Mouse (Mus musculus) kidney, embryonic 16.5 days (tissue): ENCODE data around the gene Atf2. TPM values are rescaled to one million over a fixed set of nuclear protein-coding genes. Genes with fewer than 3 reads are reported as not detected.
"Not testable (repeated sequence)": the region's sequence is repeated elsewhere in the genome, so short reads cannot be mapped to it uniquely, and the experiment has no call there.

ENCODE experiments used
- ATAC-seq: fragments of 200-750 bp; cut with Nextera tagmentation; 2 replicates; pipeline ENCODE4 v1.8.0; 2017; ENCODE audit warnings: moderate TSS enrichment; ENCODE audit not compliant: low FRiP score, low TSS enrichment
- H3K27ac ChIP-seq: fragments of 300-500 bp; sonication (generic); 2 replicates; pipeline ENCODE4 v1.5.1; 2014; ENCODE audit warnings: low read length
- H3K27me3 ChIP-seq: fragments of 300-500 bp; sonication (generic); 2 replicates; pipeline ENCODE4 v1.6.1; 2014; ENCODE audit warnings: low read length, control low read depth, mixed read lengths; ENCODE audit not compliant: insufficient read depth
- H3K36me3 ChIP-seq: fragments of 300-500 bp; sonication (generic); 2 replicates; pipeline ENCODE4 v1.6.1; 2014; ENCODE audit warnings: low read length, control low read depth, mixed read lengths; ENCODE audit not compliant: insufficient read depth
- H3K4me1 ChIP-seq: fragments of 300-500 bp; sonication (generic); 2 replicates; pipeline ENCODE4 v1.6.1; 2014; ENCODE audit warnings: low read length, control low read depth, mixed read lengths; ENCODE audit not compliant: insufficient read depth
- H3K4me2 ChIP-seq: fragments of 300-500 bp; sonication (generic); replicated peaks from 2 replicates; pipeline ENCODE4 v1.6.1; 2014; ENCODE audit warnings: low read depth, low read length
- H3K4me3 ChIP-seq: fragments of 300-500 bp; sonication (generic); 2 replicates; pipeline ENCODE4 v1.5.1; 2014; ENCODE audit warnings: mild to moderate bottlenecking, low read length
- H3K9ac ChIP-seq: fragments of 300-500 bp; sonication (generic); replicated peaks from 2 replicates; pipeline ENCODE4 v1.6.1; 2014; ENCODE audit warnings: low read length
- H3K9me3 ChIP-seq: fragments of 300-500 bp; sonication (generic); 2 replicates; pipeline ENCODE4 v1.6.1; 2016; ENCODE audit warnings: low read length, control low read depth
- WGBS: fragments of 180-500 bp; shearing (Covaris S2); extraction: QIAGEN DNeasy Blood & Tissue Kit; methylation state at CpG from one replicate; pipeline ENCODE4 v1.1.7; 2014; 5-methylcytosine and 5-hydroxymethylcytosine counted together
- polyA plus RNA-seq: library from polyadenylated mRNA; unstranded; fragments of >200 nt; fragmentation: Nextera tagmentation; extraction: Ambion mirVana; gene quantifications from 2 replicates; pipeline ENCODE4 v1.2.1, GENCODE M21; 2015

Gene Atf2
- polyA plus RNA-seq, 1 experiment from 2014 or later = 66.9 TPM

DNA sequence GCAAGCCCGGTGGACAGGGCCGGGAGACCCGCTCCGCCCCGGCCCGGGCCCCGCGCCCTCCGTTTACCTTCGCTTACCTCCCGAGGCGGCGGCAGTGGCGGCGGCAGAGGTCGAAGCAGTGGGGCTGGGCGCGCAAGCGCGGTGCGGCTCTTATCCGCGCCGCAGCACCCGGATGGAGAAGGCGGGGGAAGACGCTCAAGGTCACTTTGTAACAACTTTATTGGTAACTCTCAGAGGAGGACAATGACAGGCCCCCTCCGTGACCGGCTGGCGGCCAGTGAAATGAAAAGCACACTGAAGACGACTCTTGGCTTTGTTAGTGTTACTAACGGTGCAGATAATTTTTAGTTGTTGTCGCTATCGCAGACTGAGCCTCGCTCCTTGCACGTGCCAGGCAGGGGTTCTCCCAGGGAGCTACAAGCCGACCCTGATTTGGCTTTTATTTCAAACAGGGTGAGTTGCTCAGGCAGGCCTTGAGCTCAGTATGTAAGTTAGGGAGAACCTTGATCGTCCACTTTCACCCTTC, 18.8 kb upstream of the Atf2 start, which contains the start of gene Atp5g3:
Gene Atp5g3 (minus strand): TSS at position 152 of the 526 bp plus-strand sequence.
- Histone ChIP-seq H3K4me1 (peaks cover 16% of the 10 kb centered on the region; the same call in 1 of the 2 replicates), H3K9me3 (no peaks in the 10 kb centered on the region), H3K4me3 (peak within 1 kb of the TSS; percentile 99), H3K4me2 (peak within 1 kb of the TSS; percentile 81), H3K27me3 (no peaks in the 10 kb centered on the region), H3K36me3 (peaks cover 30% of the 10 kb centered on the region), H3K9ac (peak within 1 kb of the TSS; percentile 100), H3K27ac (peak within 1 kb of the TSS; percentile 93)
- peak; percentile 94 for ATAC-seq
- under 1% methylated on average over 38 of the region's 38 CpGs for WGBS

DNA sequence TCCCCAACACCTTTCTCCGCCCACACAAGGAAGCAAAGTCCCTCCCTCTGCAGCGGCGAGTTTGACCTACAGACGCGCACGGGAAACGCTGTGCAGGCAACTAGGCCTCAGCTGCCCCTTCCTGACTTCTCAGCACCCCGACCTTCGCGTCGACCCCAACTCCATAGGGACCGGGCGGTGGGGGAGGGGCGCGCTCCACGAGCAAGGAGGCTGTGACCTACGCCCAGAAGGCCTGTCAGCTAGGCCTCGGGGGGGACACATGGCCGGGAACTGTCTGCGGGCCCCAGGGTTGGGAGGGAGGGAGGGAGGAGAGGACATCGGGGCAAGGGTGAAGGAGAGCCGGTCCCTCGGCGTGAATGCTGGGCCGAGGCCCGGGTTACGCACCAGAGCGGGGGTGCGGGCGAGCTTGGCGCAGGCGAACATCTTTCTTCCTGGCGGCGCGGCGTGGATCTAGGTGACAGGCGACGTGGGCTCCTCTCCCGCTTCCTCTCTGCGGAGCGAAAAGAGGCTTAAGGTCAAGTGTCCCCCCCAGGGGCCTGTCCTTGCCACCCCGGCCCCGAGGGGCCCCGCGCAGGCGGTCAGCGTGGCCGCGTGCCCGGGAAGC, 18.2 kb upstream of the Atf2 start:
- Histone ChIP-seq H3K9ac (peak overlapping the region; percentile 100), H3K4me3 (peak overlapping the region; percentile 99), H3K4me2 (peak overlapping the region; percentile 81), H3K36me3 (peaks cover 32% of the 10 kb centered on the region), H3K4me1 (peaks cover 16% of the 10 kb centered on the region; the same call in 1 of the 2 replicates), H3K27me3 (no peaks in the 10 kb centered on the region), H3K27ac (peak overlapping the region; percentile 93), H3K9me3 (no peaks in the 10 kb centered on the region)
- under 1% methylated on average over 41 of the region's 50 CpGs for WGBS
- peak; percentile 65 for ATAC-seq

DNA sequence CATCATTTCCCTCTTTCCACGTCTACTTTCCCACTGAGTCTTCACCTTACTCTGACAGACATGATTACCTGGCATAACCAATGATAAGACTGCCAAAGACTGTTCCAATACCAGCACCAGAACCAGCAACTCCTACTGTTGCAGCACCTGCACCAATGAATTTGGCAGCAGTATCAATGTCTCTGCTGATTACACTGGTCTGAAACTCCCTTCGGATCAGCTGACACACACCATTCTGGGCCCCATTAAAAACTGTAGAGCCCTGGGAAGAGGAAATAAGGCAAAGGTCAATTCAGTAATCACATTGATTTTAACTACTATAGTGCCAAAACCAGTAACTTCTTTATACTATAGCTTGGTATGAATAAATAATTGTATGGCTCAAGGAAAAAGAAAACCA, 16.7 kb upstream of the Atf2 start:
- H3K4me2 ChIP-seq = peak overlapping the region; percentile 23; the same call in 1 of the 2 replicates
- 94% methylated on average over 2 of the region's 2 CpGs for WGBS
- no peak overlapping the region for H3K4me3 ChIP-seq
- H3K4me1 ChIP-seq = peaks cover 16% of the 10 kb centered on the region; the same call in 1 of the 2 replicates
- no peaks in the 10 kb centered on the region for H3K27me3 ChIP-seq
- peaks cover 32% of the 10 kb centered on the region for H3K36me3 ChIP-seq
- no peak for ATAC-seq
- H3K9me3 ChIP-seq = no peaks in the 10 kb centered on the region
- no peak overlapping the region for H3K27ac ChIP-seq
- no peak overlapping the region for H3K9ac ChIP-seq

DNA sequence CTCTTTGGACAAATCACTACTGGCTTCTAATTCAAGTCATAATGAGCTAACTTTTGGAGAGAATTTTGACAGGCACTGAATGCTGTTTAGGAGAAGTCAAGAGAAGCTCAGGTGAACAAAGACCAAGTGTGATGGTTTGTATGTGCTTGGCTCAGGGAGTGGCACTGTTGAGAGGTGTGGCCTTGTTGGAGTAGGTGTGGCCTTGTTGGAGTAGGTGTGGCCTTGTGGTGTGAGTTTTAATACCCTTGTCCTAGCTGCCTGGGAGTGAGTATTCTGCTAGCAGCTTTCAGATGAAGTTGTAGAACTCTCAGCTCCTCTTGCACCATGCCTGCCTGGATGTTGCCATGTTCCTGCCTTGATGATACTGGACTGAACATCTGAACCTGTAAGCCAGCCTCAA, 12.2 kb upstream of the Atf2 start:
- not testable (repeated sequence) for H3K27ac ChIP-seq, H3K9me3 ChIP-seq, H3K4me2 ChIP-seq, ATAC-seq, H3K9ac ChIP-seq, H3K4me3 ChIP-seq, H3K27me3 ChIP-seq
- Histone ChIP-seq H3K36me3 (peaks cover 32% of the 10 kb centered on the region), H3K4me1 (peaks cover 10% of the 10 kb centered on the region; the same call in 1 of the 2 replicates)

DNA sequence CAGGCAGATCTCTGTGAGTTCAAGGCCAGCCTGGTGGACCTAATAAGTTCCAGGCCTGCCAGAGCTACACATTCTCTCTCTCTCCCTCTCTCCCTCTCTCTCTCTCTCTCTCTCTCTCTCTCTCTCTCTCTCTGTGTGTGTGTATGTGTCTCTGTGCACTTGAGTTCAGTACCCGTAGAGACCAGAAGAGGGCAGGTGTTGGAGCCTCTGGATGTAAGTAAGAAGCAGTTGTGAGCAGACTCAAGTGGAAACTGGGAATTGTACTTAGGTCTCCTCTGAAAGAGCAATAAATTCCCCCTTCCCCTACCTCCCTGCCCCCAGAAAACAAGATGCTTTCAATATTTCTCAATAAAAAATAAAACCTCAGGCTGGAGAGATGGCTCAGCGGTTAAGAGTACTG, 11.1 kb upstream of the Atf2 start:
- H3K27me3 ChIP-seq = no peaks in the 10 kb centered on the region
- 92% methylated on average over 2 of the region's 2 CpGs for WGBS

DNA sequence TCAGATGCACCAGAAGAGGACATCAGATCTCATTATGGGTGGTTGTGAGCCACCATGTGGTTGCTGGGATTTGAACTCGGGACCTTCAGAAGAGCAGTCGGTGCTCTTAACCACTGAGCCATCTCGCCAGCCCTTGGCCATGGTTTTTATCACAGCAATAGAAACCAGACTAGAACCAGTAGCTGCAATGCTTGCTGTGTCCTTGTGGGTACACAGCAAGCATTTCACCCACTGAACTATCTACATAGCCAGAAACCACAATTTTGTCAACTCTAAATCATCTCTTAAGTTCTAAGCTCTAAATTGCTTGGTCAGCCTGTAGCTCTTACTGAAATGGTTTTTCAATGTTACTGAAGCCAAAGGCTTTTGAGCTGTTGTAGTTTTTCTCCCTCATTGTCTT, 9.9 kb upstream of the Atf2 start:
- WGBS = 96% methylated on average over 3 of the region's 3 CpGs
- not testable (repeated sequence) for H3K4me3 ChIP-seq, H3K9ac ChIP-seq, H3K4me2 ChIP-seq, H3K4me1 ChIP-seq, H3K27ac ChIP-seq, H3K9me3 ChIP-seq, ATAC-seq, H3K27me3 ChIP-seq
- H3K36me3 ChIP-seq = peaks cover 12% of the 10 kb centered on the region

More for the DNA sequence above, 11.1 kb upstream of the Atf2 start:
- H3K4me1 ChIP-seq = peaks cover 2% of the 10 kb centered on the region; the same call in 1 of the 2 replicates
- H3K4me2 ChIP-seq = no peak overlapping the region
- no peak overlapping the region for H3K9ac ChIP-seq
- peaks cover 24% of the 10 kb centered on the region for H3K36me3 ChIP-seq
- H3K4me3 ChIP-seq = no peak overlapping the region
- no peaks in the 10 kb centered on the region for H3K9me3 ChIP-seq
- ATAC-seq = no peak
- no peak overlapping the region for H3K27ac ChIP-seq

DNA sequence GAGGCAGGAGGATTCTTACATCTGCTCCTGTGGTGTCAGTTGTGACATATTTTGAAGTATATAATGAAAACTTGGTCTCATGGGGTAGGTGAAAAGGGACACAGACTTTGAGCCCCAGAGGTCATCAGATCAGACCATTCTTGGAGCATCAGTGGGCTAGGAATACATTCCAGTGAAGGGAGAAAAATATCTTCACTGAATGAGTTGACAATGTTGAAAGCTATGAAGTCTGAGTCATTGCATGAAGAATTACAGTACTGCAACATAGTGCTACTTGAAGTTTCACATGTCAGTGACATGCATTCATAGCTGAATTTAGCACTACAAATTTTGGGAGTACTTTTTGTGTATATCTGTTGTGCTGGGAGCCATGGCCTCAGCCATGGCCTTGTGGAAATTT, 8.7 kb upstream of the Atf2 start:
- Histone ChIP-seq H3K27ac (no peak overlapping the region), H3K4me3 (no peak overlapping the region), H3K9ac (no peak overlapping the region), H3K4me2 (no peak overlapping the region), H3K4me1 (no peaks in the 10 kb centered on the region), H3K36me3 (peaks cover under 1% of the 10 kb centered on the region; the same call in 1 of the 2 replicates), H3K27me3 (no peaks in the 10 kb centered on the region), H3K9me3 (no peaks in the 10 kb centered on the region)
- no peak for ATAC-seq

DNA sequence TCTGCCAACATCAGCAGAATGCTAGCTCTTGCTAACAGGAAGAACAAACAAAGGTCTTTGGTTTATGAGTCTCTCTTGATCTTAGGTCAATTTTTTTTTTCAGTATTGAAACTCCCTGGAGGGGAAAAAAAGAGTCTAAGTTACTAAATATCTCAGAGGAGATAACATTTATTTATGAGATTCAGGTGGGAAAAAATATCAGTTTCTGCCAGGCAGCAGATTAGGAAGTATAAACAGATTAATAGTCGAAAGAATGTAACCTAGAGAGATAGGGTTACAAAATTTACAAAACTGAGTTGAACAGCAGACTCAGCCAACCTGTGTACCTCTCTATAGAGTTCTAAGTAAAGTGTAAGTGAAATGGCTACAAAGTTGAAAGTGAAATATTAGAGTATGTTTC, 7.9 kb upstream of the Atf2 start:
- H3K27ac ChIP-seq = no peak overlapping the region
- H3K9ac ChIP-seq = no peak overlapping the region
- no peaks in the 10 kb centered on the region for H3K36me3 ChIP-seq
- no peak overlapping the region for H3K4me2 ChIP-seq
- H3K4me1 ChIP-seq = no peaks in the 10 kb centered on the region
- ATAC-seq = no peak
- WGBS = 49% methylated on average over 1 of the region's 1 CpGs
- H3K27me3 ChIP-seq = no peaks in the 10 kb centered on the region
- no peaks in the 10 kb centered on the region for H3K9me3 ChIP-seq
- no peak overlapping the region for H3K4me3 ChIP-seq

DNA sequence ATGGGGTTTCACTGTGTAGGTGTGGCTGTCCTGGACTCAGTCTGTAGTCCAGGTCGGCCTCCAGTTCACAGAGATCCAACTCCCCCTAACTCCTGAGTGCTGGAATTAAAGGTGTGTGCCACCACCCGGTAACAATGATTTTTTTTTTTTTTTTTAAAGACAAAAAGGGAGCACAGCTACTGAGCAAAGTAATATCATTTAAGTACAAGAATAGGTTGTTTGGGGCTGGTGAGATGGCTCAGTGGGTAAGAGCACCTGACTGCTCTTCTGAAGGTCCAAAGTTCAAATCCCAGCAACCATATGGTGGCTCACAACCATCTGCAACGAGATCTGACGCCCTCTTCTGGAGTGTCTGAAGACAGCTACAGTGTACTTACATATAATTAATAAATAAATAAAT, 4.5 kb upstream of the Atf2 start:
- ATAC-seq = not testable (repeated sequence)
- 66% methylated on average over 4 of the region's 4 CpGs for WGBS

DNA sequence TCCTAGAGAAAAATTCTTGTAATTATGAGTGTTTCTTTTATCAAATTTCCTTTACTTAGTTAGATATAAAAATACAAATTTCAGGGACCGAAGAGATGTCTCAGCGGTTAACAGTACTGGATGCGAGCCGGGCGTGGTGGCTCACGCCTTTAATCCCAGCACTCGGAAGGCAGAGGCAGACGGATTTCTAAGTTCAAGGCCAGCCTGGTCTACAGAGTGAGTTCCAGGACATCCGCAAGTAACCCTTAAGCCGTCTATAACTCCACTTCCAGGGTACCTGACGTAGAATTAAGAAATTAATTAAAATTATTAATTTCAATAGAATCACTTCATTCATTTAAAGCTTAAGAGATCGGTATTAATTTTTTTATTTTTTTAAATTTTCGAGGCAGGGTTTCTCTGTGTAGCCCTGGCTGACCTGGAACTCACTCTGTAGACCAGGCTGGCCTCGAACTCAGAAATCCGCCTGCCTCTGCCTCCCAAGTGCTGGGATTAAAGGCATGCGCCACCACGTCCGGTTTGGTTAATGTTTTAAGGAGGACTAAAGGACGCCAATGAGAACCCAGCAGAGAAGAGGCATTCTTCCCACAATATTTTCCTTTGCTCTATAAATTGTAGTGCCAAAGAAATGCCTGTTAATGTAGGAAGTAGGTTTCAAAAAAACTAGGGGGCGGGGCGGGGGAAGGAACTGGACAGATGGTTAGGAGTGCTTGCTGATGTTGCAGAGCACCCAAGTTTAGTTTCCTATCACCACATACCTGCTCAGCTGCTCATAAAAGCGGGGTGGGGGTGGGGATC, 1.2 kb upstream of the Atf2 start:
- Histone ChIP-seq H3K4me2 (peak overlapping the region; percentile 63), H3K36me3 (no peaks in the 10 kb centered on the region), H3K27me3 (no peaks in the 10 kb centered on the region), H3K9ac (peak overlapping the region; percentile 80), H3K4me1 (peaks cover 9% of the 10 kb centered on the region; the same call in 1 of the 2 replicates), H3K27ac (peak overlapping the region; percentile 84; the same call in 1 of the 2 replicates), H3K4me3 (peak overlapping the region; percentile 99), H3K9me3 (no peaks in the 10 kb centered on the region)
- ATAC-seq = no peak
- 65% methylated on average over 22 of the region's 22 CpGs for WGBS

More for the DNA sequence above, 4.5 kb upstream of the Atf2 start:
- H3K4me1 ChIP-seq, H3K9me3 ChIP-seq, H3K9ac ChIP-seq, H3K4me2 ChIP-seq, H3K4me3 ChIP-seq, H3K27me3 ChIP-seq, H3K27ac ChIP-seq, H3K36me3 ChIP-seq: not testable (repeated sequence)
